Mouse (Mus musculus) midbrain, embryonic 14.5 days (tissue): Measurements from ENCODE around the gene Gng8. TPM values are rescaled to one million over a fixed set of nuclear protein-coding genes. Genes with fewer than 3 reads are reported as not detected.

ENCODE experiments used
- ATAC-seq: fragments of 200-750 bp; cut with Nextera tagmentation; 2 replicates; pipeline ENCODE4 v1.8.0; 2017; ENCODE audit warnings: moderate number of reproducible peaks, moderate library complexity; ENCODE audit not compliant: low FRiP score, low TSS enrichment
- DNase-seq: peaks from one replicate; pipeline ENCODE4 v3.0.0-alpha.2; 2015
- H3K27ac ChIP-seq: fragments of 300-500 bp; sonication (generic); replicated peaks from 2 replicates; pipeline ENCODE4 v1.5.1; 2014; ENCODE audit warnings: mild to moderate bottlenecking, low read depth, low read length, moderate library complexity
- H3K27me3 ChIP-seq: fragments of 300-500 bp; sonication (generic); 2 replicates; pipeline ENCODE4 v1.6.1; 2014; ENCODE audit warnings: low read length, control low read depth, mixed read lengths; ENCODE audit not compliant: control insufficient read depth, insufficient read depth
- H3K36me3 ChIP-seq: fragments of 300-500 bp; sonication (generic); 2 replicates; pipeline ENCODE4 v1.6.1; 2014; ENCODE audit warnings: low read length, control low read depth; ENCODE audit not compliant: control insufficient read depth, insufficient read depth
- H3K4me1 ChIP-seq: fragments of 300-500 bp; sonication (generic); 2 replicates; pipeline ENCODE4 v1.6.1; 2014; ENCODE audit warnings: mild to moderate bottlenecking, antibody characterized with exemption, low read length, control low read depth; ENCODE audit not compliant: control insufficient read depth, insufficient read depth
- H3K4me2 ChIP-seq: fragments of 300-500 bp; sonication (generic); 2 replicates; pipeline ENCODE4 v1.6.1; 2014; ENCODE audit warnings: mild to moderate bottlenecking, low read length, moderate library complexity
- H3K4me3 ChIP-seq: fragments of 300-500 bp; sonication (generic); replicated peaks from 2 replicates; pipeline ENCODE4 v1.5.1; 2014; ENCODE audit warnings: low read depth, low read length
- H3K9ac ChIP-seq: fragments of 300-500 bp; sonication (generic); replicated peaks from 2 replicates; pipeline ENCODE4 v1.6.1; 2014; ENCODE audit warnings: mild to moderate bottlenecking, low read length, moderate library complexity
- H3K9me3 ChIP-seq: fragments of 300-500 bp; sonication (generic); 2 replicates; pipeline ENCODE4 v1.6.1; 2016; ENCODE audit warnings: low read length, control low read depth, mixed read lengths; ENCODE audit not compliant: control insufficient read depth
- WGBS: fragments of 180-500 bp; shearing (Covaris S2); extraction: QIAGEN DNeasy Blood & Tissue Kit; methylation state at CpG from one replicate; pipeline ENCODE4 v1.1.7; 2014; 5-methylcytosine and 5-hydroxymethylcytosine counted together
- polyA plus RNA-seq: library from polyadenylated mRNA; unstranded; fragments of >200 nt; fragmentation: Nextera tagmentation; extraction: Ambion mirVana; gene quantifications from 2 replicates; pipeline ENCODE4 v1.2.1, GENCODE M21; 2014

The Gng8 gene
- polyA plus RNA-seq, 1 experiment from 2014 or later: 17.2 TPM

DNA sequence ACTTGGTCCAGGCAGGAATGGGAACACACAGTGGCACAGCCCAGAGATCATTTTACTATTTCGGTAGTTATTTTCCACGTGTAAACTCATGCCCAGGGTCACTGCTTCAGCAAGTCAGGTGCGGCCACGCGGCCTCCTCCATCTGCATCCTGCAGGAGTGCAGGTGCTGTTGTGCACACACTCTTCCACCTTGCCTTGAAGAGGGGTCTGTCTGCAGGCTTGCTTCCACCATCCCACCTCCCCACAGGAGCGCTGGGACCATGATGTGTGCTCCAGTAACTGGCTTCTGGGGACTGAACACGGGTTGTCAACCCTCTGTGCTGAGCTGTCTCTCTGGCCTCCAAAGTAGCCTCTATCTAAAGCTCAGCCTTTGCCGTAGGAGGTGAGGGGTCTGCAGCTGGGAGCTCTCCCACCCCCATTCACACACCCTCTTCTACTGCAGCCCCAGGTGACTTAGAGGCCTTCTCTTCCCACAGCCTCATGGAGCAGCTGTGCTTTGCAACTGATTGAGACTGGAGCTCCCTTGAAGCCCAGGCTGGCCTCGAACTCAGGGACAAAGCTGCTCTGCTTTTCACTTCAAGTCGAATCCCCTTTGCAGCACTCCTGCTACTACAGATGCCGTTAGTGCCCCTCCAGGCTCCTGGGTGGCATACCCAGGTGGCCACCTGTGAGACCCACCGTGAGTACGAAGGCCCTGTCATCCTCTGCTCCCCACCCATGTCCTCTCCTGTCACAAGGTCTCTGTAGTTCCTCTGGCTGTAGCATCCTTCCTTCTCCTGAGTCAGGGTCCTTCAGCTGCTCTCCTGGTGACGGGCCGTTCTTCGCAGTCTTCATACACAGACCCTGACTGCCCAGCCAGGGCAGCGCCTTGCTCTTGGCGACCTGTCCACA, 23.1 kb downstream of the Gng8 start:
- ATAC-seq (no peak), DNase-seq (no peak)
- Histone ChIP-seq H3K4me2 (no peak overlapping the region), H3K9ac (no peak overlapping the region), H3K36me3 (peaks cover 65% of the 10 kb centered on the region), H3K4me1 (peaks cover 6% of the 10 kb centered on the region), H3K9me3 (no peaks in the 10 kb centered on the region), H3K4me3 (no peak overlapping the region), H3K27ac (no peak overlapping the region), H3K27me3 (no peaks in the 10 kb centered on the region)
- WGBS: 84% methylated on average over 18 of the region's 18 CpGs

DNA sequence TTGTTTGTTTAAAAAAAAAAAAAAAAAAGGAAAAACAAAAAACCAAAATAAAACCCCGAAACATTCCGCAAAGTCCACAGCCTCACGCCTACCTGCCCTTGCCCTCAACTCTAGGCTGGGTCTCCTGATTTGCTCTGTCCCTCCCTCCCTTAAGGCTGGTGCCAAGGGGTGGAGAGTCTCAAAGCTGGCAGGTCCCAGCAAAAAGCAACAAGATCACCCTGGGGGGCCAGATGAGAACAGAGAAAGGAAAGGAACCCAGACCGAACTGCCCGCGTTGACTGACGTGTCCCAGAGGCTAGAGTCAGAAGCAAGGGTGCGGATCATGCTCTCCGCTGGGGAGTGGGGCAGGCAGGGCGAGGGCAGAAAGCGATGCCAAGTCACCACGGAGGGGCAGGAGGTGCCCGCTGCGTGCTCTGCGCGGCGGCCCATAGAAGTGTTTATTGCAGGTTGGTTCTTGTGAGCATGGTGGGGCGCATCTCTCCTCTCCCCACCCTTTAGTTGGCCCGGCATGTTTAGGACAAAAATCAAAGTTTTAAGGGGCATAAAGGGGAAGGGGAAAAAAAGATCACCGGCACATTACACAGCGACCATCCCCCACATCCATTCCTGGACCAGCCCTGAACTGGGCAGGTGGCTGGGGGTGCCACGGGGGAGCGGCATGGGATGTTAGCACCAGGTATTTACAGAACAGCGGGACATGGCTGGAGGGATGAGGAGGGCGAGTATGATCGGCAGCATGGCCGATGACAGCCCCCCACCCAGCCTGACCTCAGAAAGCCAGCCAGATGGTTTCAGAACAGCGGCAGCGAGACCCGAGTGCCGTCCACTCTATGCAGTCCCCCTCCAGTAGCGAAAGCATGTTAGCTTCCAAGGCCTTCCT, 24.1 kb downstream of the Gng8 start:
- 94% methylated on average over 32 of the region's 32 CpGs for WGBS
- no peak overlapping the region for H3K4me2 ChIP-seq
- DNase-seq (no peak), ATAC-seq (no peak)
- peaks cover 70% of the 10 kb centered on the region for H3K36me3 ChIP-seq
- H3K4me1 ChIP-seq: peaks cover 16% of the 10 kb centered on the region
- H3K27ac ChIP-seq: no peak overlapping the region
- H3K9me3 ChIP-seq: no peaks in the 10 kb centered on the region
- H3K9ac ChIP-seq: no peak overlapping the region
- no peak overlapping the region for H3K4me3 ChIP-seq
- no peaks in the 10 kb centered on the region for H3K27me3 ChIP-seq

DNA sequence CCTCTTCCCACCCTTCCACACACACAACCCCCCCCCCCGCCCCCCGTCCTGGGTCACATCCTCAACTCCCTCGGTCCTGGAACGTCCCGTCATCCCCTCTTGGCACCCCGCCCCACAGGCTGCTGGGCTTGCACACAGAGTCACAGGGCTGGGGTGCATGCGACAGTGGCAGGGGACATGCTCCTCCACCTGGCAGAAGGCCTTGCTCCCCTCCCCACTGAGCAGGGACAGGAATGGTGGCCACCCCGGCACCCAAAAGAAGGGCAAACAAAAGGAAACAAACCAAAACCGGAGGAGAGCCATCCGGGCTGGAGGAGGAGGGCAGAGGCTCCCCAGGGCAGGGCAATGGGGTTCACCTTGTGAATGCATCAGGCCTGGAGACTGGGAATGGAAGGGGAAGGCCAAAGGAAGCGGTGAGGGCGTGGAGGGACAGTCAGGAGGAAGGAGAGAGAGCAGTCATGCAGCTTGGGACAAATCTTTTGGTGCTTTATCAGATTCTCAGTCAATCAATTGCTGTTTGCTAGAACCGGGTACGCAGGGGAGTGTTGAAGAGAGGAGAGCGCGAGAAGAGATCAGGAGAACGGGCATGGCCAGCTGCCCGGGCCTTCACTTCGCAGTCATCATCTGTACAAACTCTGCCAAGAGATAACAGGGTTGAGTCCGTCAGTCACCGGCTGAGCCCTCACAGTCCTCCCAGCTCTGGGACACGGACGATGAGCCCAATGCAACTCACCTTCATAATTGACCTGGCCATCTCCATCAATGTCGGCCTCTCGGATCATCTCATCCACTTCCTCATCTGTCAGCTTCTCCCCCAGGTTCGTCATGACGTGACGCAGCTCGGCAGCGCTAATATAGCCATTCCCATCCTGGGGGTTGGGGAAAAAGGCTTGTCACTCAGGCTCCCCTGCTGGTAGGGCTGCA, 25.0 kb downstream of the Gng8 start:
- Histone ChIP-seq H3K9ac (no peak overlapping the region), H3K4me3 (no peak overlapping the region), H3K27me3 (no peaks in the 10 kb centered on the region), H3K36me3 (peaks cover 74% of the 10 kb centered on the region), H3K9me3 (no peaks in the 10 kb centered on the region), H3K4me1 (peaks cover 25% of the 10 kb centered on the region), H3K27ac (no peak overlapping the region), H3K4me2 (no peak overlapping the region)
- no peak for ATAC-seq
- DNase-seq: no peak
- 85% methylated on average over 30 of the region's 30 CpGs for WGBS

DNA sequence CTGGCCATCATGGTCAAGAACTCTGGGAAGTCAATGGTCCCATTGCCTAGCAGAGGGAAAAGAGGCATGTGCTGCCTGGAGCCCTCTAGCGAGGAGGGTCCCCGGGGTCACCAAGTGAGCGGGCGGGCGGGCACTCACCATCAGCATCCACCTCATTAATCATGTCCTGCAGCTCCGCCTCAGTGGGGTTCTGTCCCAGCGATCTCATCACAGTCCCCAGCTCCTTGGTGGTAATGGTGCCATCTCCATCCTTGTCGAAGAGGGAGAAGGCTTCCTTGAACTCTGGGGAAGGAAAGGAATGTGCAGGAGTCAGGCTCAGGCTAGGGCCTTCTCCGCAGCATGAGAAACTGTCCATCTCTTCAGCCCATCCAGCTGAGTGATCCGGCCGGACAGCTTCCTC, 25.9 kb downstream of the Gng8 start:
- Histone ChIP-seq H3K4me3 (no peak overlapping the region), H3K27ac (no peak overlapping the region), H3K27me3 (no peaks in the 10 kb centered on the region), H3K4me2 (no peak overlapping the region), H3K9me3 (no peaks in the 10 kb centered on the region), H3K4me1 (peaks cover 32% of the 10 kb centered on the region), H3K36me3 (peaks cover 75% of the 10 kb centered on the region), H3K9ac (no peak overlapping the region)
- 83% methylated on average over 11 of the region's 11 CpGs for WGBS
- DNase-seq (no peak), ATAC-seq (no peak)

DNA sequence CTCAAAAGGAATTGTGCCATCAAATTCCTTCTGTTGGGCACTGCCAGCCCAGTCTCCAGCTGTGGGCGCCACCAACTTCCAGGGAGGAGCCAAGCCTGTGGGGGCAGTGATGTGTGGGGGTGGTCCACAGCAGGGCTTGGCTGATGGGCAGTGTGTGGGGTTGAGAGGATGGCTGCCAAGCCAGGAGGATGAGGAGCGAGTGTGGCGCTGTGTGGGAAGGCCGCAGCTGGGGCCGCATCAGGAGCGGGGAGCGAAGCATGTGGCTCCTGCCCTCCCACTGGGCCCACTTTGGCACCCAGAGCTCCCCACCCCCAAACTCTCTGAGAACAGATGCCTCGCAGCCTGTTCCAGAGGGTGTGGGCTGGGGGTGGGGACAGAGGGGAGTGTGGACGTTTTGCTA, 26.4 kb downstream of the Gng8 start:
- 76% methylated on average over 9 of the region's 9 CpGs for WGBS
- H3K4me1 ChIP-seq: peaks cover 32% of the 10 kb centered on the region
- ATAC-seq: no peak
- no peak overlapping the region for H3K4me3 ChIP-seq
- H3K9me3 ChIP-seq: no peaks in the 10 kb centered on the region
- H3K4me2 ChIP-seq: no peak overlapping the region
- no peak for DNase-seq
- peaks cover 74% of the 10 kb centered on the region for H3K36me3 ChIP-seq
- H3K27me3 ChIP-seq: no peaks in the 10 kb centered on the region
- H3K27ac ChIP-seq: no peak overlapping the region
- no peak overlapping the region for H3K9ac ChIP-seq

DNA sequence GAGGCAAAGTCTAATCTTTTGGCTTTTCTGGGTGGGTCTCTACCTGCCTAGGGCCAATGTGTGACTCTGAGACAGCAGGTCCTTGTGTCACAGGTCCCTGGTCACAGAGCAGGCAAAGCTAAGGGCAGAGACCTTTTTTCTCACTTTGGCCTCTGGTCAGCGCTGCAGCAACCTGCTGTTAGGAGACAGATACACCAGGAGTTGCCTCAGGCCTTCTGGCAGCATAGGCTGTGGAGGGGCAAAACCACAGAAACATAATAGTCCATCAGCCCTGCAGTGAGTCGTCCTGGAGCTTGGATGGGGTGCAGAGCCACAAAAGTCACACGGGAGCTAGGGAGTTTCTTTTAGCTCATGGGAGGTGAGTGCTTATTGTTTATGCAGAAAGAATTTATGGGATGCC, 27.1 kb downstream of the Gng8 start:
- peaks cover 69% of the 10 kb centered on the region for H3K36me3 ChIP-seq
- H3K4me3 ChIP-seq: no peak overlapping the region
- ATAC-seq (no peak), DNase-seq (no peak)
- 85% methylated on average over 3 of the region's 3 CpGs for WGBS
- H3K27ac ChIP-seq: no peak overlapping the region
- H3K4me1 ChIP-seq: peaks cover 32% of the 10 kb centered on the region
- H3K4me2 ChIP-seq: no peak overlapping the region
- no peak overlapping the region for H3K9ac ChIP-seq
- no peaks in the 10 kb centered on the region for H3K9me3 ChIP-seq
- no peaks in the 10 kb centered on the region for H3K27me3 ChIP-seq

DNA sequence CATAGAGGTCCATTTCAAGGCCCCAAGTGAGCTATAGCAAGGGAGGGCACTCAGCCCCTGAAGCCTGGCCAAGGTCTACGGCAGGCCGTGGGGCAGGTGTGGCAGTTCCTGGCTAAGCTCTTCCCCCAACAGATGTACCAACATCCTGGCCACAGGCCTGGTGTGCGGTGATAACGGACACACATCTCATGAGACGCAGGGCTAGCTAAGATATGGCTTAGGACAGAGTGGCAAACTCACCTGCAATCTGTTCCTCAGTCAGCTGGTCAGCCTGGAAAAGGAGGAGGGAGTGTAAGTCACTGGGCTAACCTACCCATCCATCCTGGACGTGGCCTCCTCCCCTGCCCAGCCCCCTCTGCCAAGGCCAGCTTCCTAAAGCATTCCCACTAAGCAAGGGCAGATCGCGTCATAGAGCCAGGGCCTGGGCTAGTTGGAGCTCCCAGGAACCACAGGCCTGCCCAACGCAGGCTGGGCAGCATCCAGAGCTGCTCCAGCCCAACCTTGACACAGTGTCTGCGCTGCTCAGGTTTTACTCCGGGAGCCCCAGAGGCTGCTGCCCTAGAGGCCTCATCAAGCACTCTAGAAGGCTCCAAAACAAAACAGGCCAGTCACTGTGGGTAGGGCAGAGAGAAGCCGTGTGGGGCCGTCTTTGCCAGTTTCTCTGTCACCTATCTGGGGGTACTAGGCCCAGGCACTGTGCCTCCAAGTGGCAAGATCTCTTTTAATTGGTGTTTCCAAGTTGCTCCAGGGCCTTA, 28.0 kb downstream of the Gng8 start:
- Histone ChIP-seq H3K4me1 (peaks cover 32% of the 10 kb centered on the region), H3K4me3 (no peak overlapping the region; the same call in 1 of the 2 replicates), H3K36me3 (peaks cover 61% of the 10 kb centered on the region), H3K27me3 (no peaks in the 10 kb centered on the region), H3K27ac (peak overlapping the region; percentile 20; the same call in 1 of the 2 replicates), H3K4me2 (peak overlapping the region; percentile 98), H3K9ac (peak overlapping the region; percentile 40), H3K9me3 (no peaks in the 10 kb centered on the region)
- DNase-seq (no peak), ATAC-seq (no peak)
- 86% methylated on average over 13 of the region's 13 CpGs for WGBS
